Mouse (Mus musculus): ENCODE results near the gene Tnik.

The Tnik gene

GRCm38 (mm10) chr3:28466688-28467087 is 203.7 kb downstream of the Tnik start:
- ATAC-seq (ENCODE audit: low TSS enrichment): no peak

- ATAC-seq (ENCODE audit: low TSS enrichment): peak; percentile 80
These were observed 204.2 kb downstream of the Tnik start for GRCm38 (mm10) chr3:28467148-28467754.

GRCm38 (mm10) chr3:28467871-28468285 is 204.9 kb downstream of the Tnik start:
- no peak for ATAC-seq (ENCODE audit: low TSS enrichment)

GRCm38 (mm10) chr3:28473439-28473838 is 210.4 kb downstream of the Tnik start:
- no peak for ATAC-seq (ENCODE audit: low TSS enrichment)

- ATAC-seq (ENCODE audit: low TSS enrichment): no peak
These were observed 214.4 kb downstream of the Tnik start for GRCm38 (mm10) chr3:28477373-28477772.

GRCm38 (mm10) chr3:28485716-28486115 is 222.7 kb downstream of the Tnik start:
- ATAC-seq (ENCODE audit: low TSS enrichment): peak; percentile 86

- ATAC-seq (ENCODE audit: low TSS enrichment): no peak
These were observed 224.4 kb downstream of the Tnik start for GRCm38 (mm10) chr3:28487418-28487817.

- ATAC-seq (ENCODE audit: low TSS enrichment): peak; percentile 76
These were observed 228.3 kb downstream of the Tnik start for GRCm38 (mm10) chr3:28491085-28492041.

GRCm38 (mm10) chr3:28496806-28497502 is 233.9 kb downstream of the Tnik start:
- ATAC-seq (ENCODE audit: low TSS enrichment): peak; percentile 41

- peak; percentile 52; the same call in 1 of the 2 replicates for ATAC-seq (ENCODE audit: low TSS enrichment)
These were observed 234.5 kb downstream of the Tnik start for GRCm38 (mm10) chr3:28497503-28497857.

GRCm38 (mm10) chr3:28502697-28503096 is 239.7 kb downstream of the Tnik start:
- no peak for ATAC-seq (ENCODE audit: low TSS enrichment)

GRCm38 (mm10) chr3:28509337-28509935 is 246.4 kb downstream of the Tnik start:
- ATAC-seq (ENCODE audit: low TSS enrichment): peak; percentile 93

- ATAC-seq (ENCODE audit: low TSS enrichment): peak; percentile 72
These were observed 260.0 kb downstream of the Tnik start for GRCm38 (mm10) chr3:28523004-28523482.

- peak; percentile 29; the same call in 1 of the 2 replicates for ATAC-seq (ENCODE audit: low TSS enrichment)
These were observed 260.6 kb downstream of the Tnik start for GRCm38 (mm10) chr3:28523541-28524165.

GRCm38 (mm10) chr3:28524562-28524961 is 261.5 kb downstream of the Tnik start:
- peak; percentile 55 for ATAC-seq (ENCODE audit: low TSS enrichment)

- no peak for ATAC-seq (ENCODE audit: low TSS enrichment)
These were observed 263.7 kb downstream of the Tnik start for GRCm38 (mm10) chr3:28526671-28527070.

- peak; percentile 41 for ATAC-seq (ENCODE audit: low TSS enrichment)
These were observed 264.2 kb downstream of the Tnik start for GRCm38 (mm10) chr3:28527231-28527630.

GRCm38 (mm10) chr3:28529548-28529947 is 266.5 kb downstream of the Tnik start:
- no peak for ATAC-seq (ENCODE audit: low TSS enrichment)

GRCm38 (mm10) chr3:28531294-28531956 is 268.4 kb downstream of the Tnik start:
- ATAC-seq (ENCODE audit: low TSS enrichment): peak; percentile 82

GRCm38 (mm10) chr3:28532666-28533065 is 269.7 kb downstream of the Tnik start:
- ATAC-seq (ENCODE audit: low TSS enrichment): peak; percentile 70

GRCm38 (mm10) chr3:28540121-28540520 is 277.1 kb downstream of the Tnik start:
- no peak for ATAC-seq (ENCODE audit: low TSS enrichment)

Measured in frontal cortex, adult (tissue).